Mouse (Mus musculus): ENCODE results near the gene Olfr133. TPM values are rescaled to one million over a fixed set of nuclear protein-coding genes. Genes with fewer than 3 reads are reported as not detected.
"Not testable (repeated sequence)": the region's sequence is repeated elsewhere in the genome, so short reads cannot be mapped to it uniquely, and the experiment has no call there.

The Olfr133 gene
- not detected in 2 replicates for polyA plus RNA-seq (2015; fragmentation: Nextera tagmentation; extraction: Ambion mirVana)

DNA sequence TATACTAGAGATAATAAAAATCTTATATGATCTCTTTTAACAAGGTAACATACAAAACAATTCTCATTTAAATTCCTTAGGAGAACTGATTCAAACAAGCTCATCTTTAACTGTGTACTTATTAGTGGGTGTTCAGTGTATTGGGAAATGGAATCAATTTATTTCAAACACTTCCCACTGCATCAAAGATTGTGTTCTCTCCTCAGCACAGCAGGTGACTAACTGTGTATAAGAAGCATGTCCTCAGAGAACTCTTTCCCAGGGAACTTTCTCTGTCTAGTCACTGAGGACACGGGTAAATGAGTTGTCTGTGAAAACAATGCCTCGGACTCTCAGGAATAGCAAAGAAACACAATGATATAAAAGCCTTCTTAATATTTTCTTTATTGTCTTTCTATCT, at the start of gene Olfr133:
Gene Olfr133 (plus strand): TSS at position 301 of the 400 bp plus-strand sequence.
- DNase-seq (ENCODE audit: low spot score), result no peak

DNA sequence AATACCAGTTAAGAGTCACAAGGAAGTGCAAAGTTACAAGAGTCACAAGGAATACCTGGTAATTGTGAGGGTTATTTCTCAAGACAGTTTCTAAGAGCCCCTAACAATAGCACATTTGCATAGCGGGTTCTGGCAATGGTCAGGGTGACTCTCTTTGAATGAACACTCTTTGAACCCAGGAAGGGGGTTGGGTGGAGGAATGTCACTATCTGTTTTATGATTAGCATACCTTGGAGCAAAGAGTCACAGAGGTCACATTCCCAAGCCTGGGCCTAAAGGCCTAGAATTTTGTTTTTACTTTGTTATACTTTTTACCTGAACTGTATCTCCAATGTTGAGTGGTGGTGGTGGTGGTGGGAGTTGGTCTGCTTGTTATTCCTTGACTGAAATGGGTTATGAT, 20.9 kb upstream of the Olfr133 start:
- not testable (repeated sequence) for DNase-seq (ENCODE audit: low spot score)

DNA sequence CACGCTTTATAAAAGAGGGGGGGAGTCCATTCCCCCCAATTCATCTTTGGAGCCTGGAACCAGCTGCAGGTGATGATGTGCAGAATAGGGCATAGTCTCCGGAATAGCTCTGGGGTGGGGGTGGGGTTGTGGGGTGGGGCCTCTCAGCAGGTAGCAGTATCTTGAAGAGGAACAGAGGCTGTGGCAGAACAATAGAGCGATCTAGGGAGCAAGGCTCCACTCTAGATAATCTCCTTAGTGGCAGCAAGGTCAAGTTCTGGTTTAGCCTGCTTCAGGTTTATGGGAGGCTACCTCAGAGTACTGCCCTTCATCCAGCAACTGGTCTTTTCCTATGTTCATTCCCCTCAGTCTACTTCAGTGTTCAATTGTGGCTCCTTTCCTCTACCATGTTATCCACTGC, 19.7 kb upstream of the Olfr133 start:
- not testable (repeated sequence) for DNase-seq (ENCODE audit: low spot score)

DNA sequence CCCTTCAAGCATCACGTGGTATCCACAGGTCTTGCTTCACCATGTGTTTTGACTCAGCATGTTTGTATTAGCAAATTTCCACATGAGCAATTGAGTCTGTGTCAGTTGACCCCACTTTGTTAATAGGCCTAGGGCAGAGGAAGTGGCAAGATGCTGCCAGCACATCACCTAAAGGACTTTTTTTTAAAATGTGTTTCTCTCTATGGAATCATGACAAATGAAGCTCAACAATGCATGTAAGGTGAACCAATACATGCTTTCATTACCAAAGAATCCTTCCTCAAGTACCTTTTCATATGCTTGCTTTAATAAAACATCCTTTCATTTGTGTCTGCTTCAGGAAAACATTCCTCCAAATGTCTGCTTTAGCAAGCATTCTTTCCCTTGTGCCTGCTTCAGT, 10.7 kb upstream of the Olfr133 start, which contains the start of gene Olfr132:
Gene Olfr132 (minus strand): TSS at position 101 of the 400 bp plus-strand sequence.
- no peak for DNase-seq (ENCODE audit: low spot score)

DNA sequence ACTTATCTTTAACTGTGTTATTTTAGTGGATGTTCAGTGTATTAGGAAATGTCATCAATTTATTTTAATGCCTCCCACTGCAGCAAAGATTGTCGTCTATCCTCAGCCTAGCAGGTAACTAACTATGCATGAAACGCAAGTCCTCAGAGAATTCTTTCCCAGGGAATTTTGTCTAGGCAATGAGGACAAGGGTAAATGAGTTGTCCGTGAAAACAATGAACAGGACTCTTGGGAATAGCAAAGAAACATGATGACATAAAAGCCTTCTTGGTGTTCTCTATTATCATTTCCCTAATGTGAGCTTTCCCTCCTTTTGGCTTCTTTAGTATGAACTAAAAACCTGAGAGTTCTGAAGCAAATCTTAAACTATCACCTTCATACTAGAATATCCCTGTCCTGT, 26.0 kb downstream of the Olfr133 start, which contains the start of gene Olfr134:
Gene Olfr134 (plus strand): TSS at position 301 of the 400 bp plus-strand sequence.
- no peak for DNase-seq (ENCODE audit: low spot score)

Other genes with a start within 250 kb of the Olfr133 start
- gene Olfr127, start 244.8 kb upstream of the Olfr133 start, polyA plus RNA-seq (2015; fragmentation: Nextera tagmentation; extraction: Ambion mirVana), result not detected in 2 replicates
- gene Olfr128, start 224.7 kb upstream of the Olfr133 start, polyA plus RNA-seq (2015; fragmentation: Nextera tagmentation; extraction: Ambion mirVana), result not detected in 2 replicates
- gene Olfr761, start 192.2 kb upstream of the Olfr133 start, polyA plus RNA-seq (2015; fragmentation: Nextera tagmentation; extraction: Ambion mirVana), result not detected in 2 replicates
- not detected in 2 replicates for gene Olfr129, start 85.2 kb upstream of the Olfr133 start, polyA plus RNA-seq (2015; fragmentation: Nextera tagmentation; extraction: Ambion mirVana)
- not detected in 2 replicates for gene Olfr130, start 81.4 kb upstream of the Olfr133 start, polyA plus RNA-seq (2015; fragmentation: Nextera tagmentation; extraction: Ambion mirVana)
- not detected in 2 replicates for gene Olfr131, start 56.6 kb upstream of the Olfr133 start, polyA plus RNA-seq (2015; fragmentation: Nextera tagmentation; extraction: Ambion mirVana)
- gene Olfr132, start 10.8 kb upstream of the Olfr133 start, polyA plus RNA-seq (2015; fragmentation: Nextera tagmentation; extraction: Ambion mirVana), result not detected in 2 replicates
- not detected in 2 replicates for gene Olfr134, start 26.1 kb downstream of the Olfr133 start, polyA plus RNA-seq (2015; fragmentation: Nextera tagmentation; extraction: Ambion mirVana)
- not detected in 2 replicates for gene Olfr135, start 59.1 kb downstream of the Olfr133 start, polyA plus RNA-seq (2015; fragmentation: Nextera tagmentation; extraction: Ambion mirVana)
- gene Olfr138, start 115.8 kb downstream of the Olfr133 start, polyA plus RNA-seq (2015; fragmentation: Nextera tagmentation; extraction: Ambion mirVana), result not detected in 2 replicates
- not detected in 2 replicates for gene Olfr137, start 162.3 kb downstream of the Olfr133 start, polyA plus RNA-seq (2015; fragmentation: Nextera tagmentation; extraction: Ambion mirVana)
- gene Olfr136, start 184.6 kb downstream of the Olfr133 start, polyA plus RNA-seq (2015; fragmentation: Nextera tagmentation; extraction: Ambion mirVana), result not detected in 2 replicates